Mouse (Mus musculus) heart, adult 2 months (tissue): ENCODE measurements around the gene Fbxw8.

Experiments used
- CTCF ChIP-seq: fragments of 200-600 bp; IDR thresholded peaks from 2 replicates; pipeline ENCODE4 v1.8.1; 2022; ENCODE audit warnings: antibody characterized with exemption, mild to moderate bottlenecking, moderate library complexity
- EP300 ChIP-seq: fragments of 200-500 bp; IDR thresholded peaks from 2 replicates; pipeline ENCODE4 v1.6.1; 2011; ENCODE audit warnings: low read depth, low read length, control low read depth; ENCODE audit not compliant: insufficient read depth
- POLR2A ChIP-seq: fragments of 200-500 bp; IDR thresholded peaks from 2 replicates; pipeline ENCODE4 v1.6.1; 2011; ENCODE audit warnings: mild to moderate bottlenecking, low read depth, low read length, control low read depth; ENCODE audit not compliant: insufficient read depth

DNA sequence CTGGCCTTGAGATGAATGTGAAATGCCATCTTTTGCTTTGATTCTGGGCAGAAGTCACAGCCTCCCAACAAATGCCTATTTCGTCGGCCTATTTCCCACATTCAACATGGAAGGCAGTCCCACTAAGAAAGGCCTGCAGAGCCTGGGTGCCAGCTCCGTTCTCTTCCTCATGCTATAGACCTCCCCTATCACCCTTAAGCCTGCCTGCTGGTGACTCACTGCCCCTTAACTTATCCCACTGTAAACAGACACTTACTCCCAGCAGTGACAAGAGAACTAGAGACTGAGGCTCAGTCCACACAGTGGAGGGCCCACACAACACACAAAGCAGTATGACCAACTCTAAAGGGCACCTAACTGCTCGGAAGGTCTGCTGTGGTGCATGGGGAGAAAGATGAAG lies 10.9 kb downstream of the Fbxw8 start:
- no peak for TF ChIP-seq CTCF
- TF ChIP-seq POLR2A, result no peak
- TF ChIP-seq EP300, result no peak
